Mouse (Mus musculus) T-helper 1 cell (primary cell): ENCODE results near the gene Olfr171.

Source experiments
- in situ Hi-C: fragments of 300-600 bp; cut with MboI, MseI; formaldehyde crosslinking; loops from one replicate; pipeline ENCODE4 v1.15.1; 2025; ENCODE audit warnings: high pct_unique_total_duplicates

The Olfr171 gene

DNA sequence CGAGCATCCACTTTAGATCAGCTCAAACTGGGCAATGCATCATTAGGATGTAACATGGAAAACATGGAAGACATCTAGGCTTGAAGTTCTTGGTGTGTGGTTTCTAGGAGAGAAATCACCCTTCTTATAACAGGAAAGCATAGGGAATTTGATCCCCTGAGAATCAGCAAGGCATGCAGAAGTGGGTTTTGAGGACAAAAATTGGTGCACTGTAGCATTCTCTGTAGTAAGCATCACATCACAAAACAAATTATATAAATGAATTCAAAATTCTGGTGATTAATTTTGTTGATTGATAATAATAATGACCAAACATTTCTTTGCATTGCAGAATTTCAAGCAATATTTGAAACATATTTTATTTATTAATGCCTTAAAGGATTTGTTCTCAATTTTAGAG, at the start of gene Olfr171:
TSS of gene Olfr171 (minus strand) at position 101 of the 400 bp plus-strand sequence.
- in situ Hi-C loops: no loop called here

DNA sequence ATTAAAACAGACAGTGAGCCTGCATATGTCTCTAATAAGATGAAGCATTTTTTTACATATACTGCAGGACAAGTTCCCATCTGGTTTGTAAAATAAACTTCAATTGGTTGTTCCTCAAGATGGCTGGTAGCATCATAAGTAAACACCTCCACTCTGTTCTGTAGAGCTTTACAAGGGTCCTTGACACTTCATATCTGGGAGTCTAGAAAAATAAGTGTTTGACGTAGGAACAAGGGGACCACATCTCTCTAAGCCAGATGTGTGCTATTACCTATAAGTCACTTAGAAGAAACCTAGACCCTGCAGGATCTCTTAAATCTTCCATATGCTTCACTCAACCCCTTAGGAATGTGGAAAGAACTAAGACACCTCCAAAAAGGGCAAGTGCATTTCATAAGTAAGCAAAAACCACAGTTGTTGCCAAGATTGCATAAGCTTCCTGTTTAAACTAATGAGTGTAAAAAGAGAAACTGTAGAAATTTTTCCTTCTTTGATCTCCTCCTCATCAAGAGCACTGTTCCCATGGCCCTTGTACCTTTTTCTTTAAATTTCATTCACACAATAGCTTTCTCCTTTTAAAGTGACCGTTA, 41.1 kb upstream of the Olfr171 start:
- in situ Hi-C loops: no loop called here

GRCm38 (mm10) chr16:19666312-19666711, 36.6 kb upstream of the Olfr171 start:
- in situ Hi-C loops: no loop called here

GRCm38 (mm10) chr16:19611782-19612181, 17.9 kb downstream of the Olfr171 start, which contains the start of gene Olfr170:
Olfr170 (minus strand) TSS chr16:19611882.
- in situ Hi-C loops: loop anchor here (5.0 kb wide), 1 partner anchor 39 kb away; the partner anchor contains the start of gene Olfr169

DNA sequence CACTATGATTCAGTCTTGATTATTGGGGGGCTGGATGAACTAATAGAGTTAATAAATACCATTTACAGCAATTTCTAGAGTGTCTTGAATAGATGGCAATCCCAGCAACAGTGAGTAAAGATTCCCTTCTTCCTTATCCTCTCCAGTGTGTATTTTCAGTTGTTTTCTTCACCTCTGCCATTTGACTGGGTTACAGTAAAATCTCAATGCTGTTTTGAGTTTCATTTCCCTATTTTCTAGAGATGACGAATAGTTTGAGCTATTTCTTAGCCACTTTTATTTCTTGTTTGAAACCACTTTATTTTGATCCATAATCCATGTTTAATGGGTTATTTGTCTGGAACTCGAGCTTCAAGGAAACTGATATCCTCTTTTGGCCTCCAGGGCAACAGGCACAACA, 26.6 kb downstream of the Olfr171 start:
- in situ Hi-C loops: no loop called here
